Comparison of ENCODE assay signal across 8 mouse cellular contexts in the genomic region with DNA sequence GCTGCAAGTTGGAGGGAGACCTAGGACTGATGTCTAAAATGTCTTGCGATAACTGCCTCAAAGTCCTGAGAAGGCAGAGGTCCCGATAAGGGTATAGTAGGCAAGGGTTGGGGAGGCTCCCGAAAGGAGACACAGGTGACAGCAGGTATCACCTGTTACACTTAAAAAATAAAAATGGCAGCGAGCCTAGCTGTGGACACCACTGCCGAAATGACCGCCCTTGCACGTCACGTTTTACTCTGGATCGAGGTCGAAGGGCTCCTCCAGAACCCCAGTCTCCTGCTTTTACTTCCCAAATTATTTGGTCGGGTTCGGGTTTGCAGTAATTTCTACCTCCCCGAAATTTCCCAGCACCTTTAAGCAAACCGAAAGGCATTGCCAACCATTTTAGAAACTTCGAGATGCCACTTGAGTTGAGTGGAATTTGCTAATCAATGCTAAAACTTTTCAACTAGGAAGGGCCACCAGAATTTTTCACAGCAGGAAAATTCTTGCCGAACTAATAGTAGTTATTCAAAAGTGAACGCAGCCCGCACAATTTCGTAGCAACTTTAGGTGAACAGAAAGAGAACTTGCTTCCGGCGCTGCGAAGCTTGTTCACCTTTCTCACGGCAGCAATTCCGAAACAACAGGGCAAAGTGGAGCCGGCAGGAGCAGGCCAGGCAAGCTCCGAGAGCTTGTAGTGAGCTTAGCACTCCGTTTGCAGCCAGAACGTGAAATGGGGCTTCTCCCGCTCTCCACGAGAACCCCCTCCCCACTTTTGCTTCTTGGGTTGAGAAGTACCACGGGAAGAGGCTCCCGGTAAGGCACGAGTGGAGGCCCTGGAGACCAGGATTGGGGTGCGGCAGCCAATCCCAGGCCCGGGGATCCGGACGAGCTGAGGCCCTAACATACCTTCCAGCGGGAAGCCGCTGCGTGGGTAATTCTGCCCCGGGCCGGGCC. TPM values are rescaled to one million over a fixed set of nuclear protein-coding genes. Genes with fewer than 3 reads are reported as not detected.
DNase-seq lines count a peak whose midpoint lies in the region; ATAC-seq and TF ChIP-seq lines count a peak whose summit lies in the region.

No protein-coding gene starts in this region.

- under 1% methylated on average over 42 of the region's 42 CpGs for WGBS in kidney, embryonic 15.5 days
- 4% methylated on average over 42 of the region's 42 CpGs for WGBS in kidney, adult 2 months
- WGBS in neural tube, embryonic 13.5 days: under 1% methylated on average over 42 of the region's 42 CpGs

- TF ChIP-seq CTCF in kidney, adult 2 months (conservative IDR thresholded peaks at IDR 0.05; ENCODE audit: insufficient read depth, insufficient read length, low read depth, low read length): no peak

- peaks cover 19% of the 10 kb centered on the region for H3K4me1 ChIP-seq in kidney, embryonic 15.5 days
- no peaks in the 10 kb centered on the region for H3K4me1 ChIP-seq in kidney, adult 2 months (ENCODE audit: control insufficient read depth, insufficient read depth, low read length)
- H3K4me1 ChIP-seq in neural tube, embryonic 13.5 days (replicated peaks): peaks cover 62% of the 10 kb centered on the region

- H3K4me2 ChIP-seq in kidney, embryonic 15.5 days: peak overlapping the region; percentile 54
- peak overlapping the region; percentile 74 for H3K4me2 ChIP-seq in neural tube, embryonic 13.5 days

- no peak for DNase-seq in kidney, adult 2 months
- DNase-seq in embryo, embryonic 11 days: peak; percentile 57
- no peak for DNase-seq in left cerebral cortex, adult 18-20 months (ENCODE audit: low spot score in 2 of 2)
- DNase-seq in T-cell, adult 2 months (ENCODE audit: low spot score): no peak

- H3K9ac ChIP-seq in kidney, embryonic 15.5 days: no peak overlapping the region
- H3K9ac ChIP-seq in neural tube, embryonic 13.5 days: peak overlapping the region; percentile 67

- no peaks in the 10 kb centered on the region for H3K9me3 ChIP-seq in kidney, embryonic 15.5 days (replicated peaks)
- H3K9me3 ChIP-seq in neural tube, embryonic 13.5 days: no peaks in the 10 kb centered on the region

- peak overlapping the region; percentile 25 for H3K4me3 ChIP-seq in kidney, embryonic 15.5 days (replicated peaks)
- no peak overlapping the region for H3K4me3 ChIP-seq in kidney, adult 2 months (ENCODE audit: insufficient read depth, low read depth, low read length)
- H3K4me3 ChIP-seq in neural tube, embryonic 13.5 days: peak overlapping the region; percentile 46

- no peak for TF ChIP-seq POLR2A in kidney, adult 2 months (IDR thresholded peaks at IDR 0.05; ENCODE audit: low read depth, low read length)

- H3K27me3 ChIP-seq in kidney, embryonic 15.5 days: peaks cover 100% of the 10 kb centered on the region
- peaks cover 15% of the 10 kb centered on the region; the same call in 1 of the 2 replicates for H3K27me3 ChIP-seq in kidney, adult 2 months (replicated peaks; ENCODE audit: control insufficient read depth, insufficient read depth, low read length)
- H3K27me3 ChIP-seq in neural tube, embryonic 13.5 days: peaks cover 96% of the 10 kb centered on the region

- no peaks in the 10 kb centered on the region for H3K36me3 ChIP-seq in kidney, embryonic 15.5 days
- no peaks in the 10 kb centered on the region for H3K36me3 ChIP-seq in kidney, adult 2 months (ENCODE audit: control insufficient read depth, insufficient read depth, low read length)
- no peaks in the 10 kb centered on the region for H3K36me3 ChIP-seq in neural tube, embryonic 13.5 days

- ATAC-seq in kidney, embryonic 15.5 days (replicated peaks; ENCODE audit: low FRiP score): 0 out of 2 replicates have a peak, but pooled peaks have one; percentile 13
- peak; percentile 5 for ATAC-seq in inflammation-experienced regulatory T-cells, adult 6 months
- no peak; the same call in 1 of the 2 replicates for ATAC-seq in neural tube, embryonic 13.5 days (ENCODE audit: low read depth)
- no peak for ATAC-seq in cerebellum, adult (ENCODE audit: insufficient number of reproducible peaks, low FRiP score, low TSS enrichment)

- no peak overlapping the region for H3K27ac ChIP-seq in kidney, embryonic 15.5 days
- H3K27ac ChIP-seq in kidney, adult 2 months (ENCODE audit: insufficient read depth, low read depth, low read length): no peak overlapping the region
- H3K27ac ChIP-seq in neural tube, embryonic 13.5 days (replicated peaks): peak overlapping the region; percentile 80

RNA-seq across cellular contexts. Expression of a gene that starts 0.9 kb away (rescaled TPM):
- 0.12 TPM in 1 of 2 replicates, not detected in the other for polyA plus RNA-seq in kidney, embryonic 15.5 days (2015; fragmentation: Nextera tagmentation; extraction: Ambion mirVana)
- polyA plus RNA-seq in kidney, adult 2 months (2012; rRNA removed): 0.08 TPM in 1 of 2 replicates, not detected in the other
- polyA plus RNA-seq in inflammation-experienced regulatory T-cells, adult 6 months (2017; shearing (Covaris generic)): not detected
- 12.9 and 17.0 TPM in 2 replicates for polyA plus RNA-seq in neural tube, embryonic 13.5 days (2015; fragmentation: Nextera tagmentation; extraction: Ambion mirVana)
- total RNA-seq in left cerebral cortex, adult 18-20 months (2021): not detected

Comparison
In these comparisons a context has a peak if more than half of its experiments do, and no peak if none do; other contexts are left out.
1. ATAC-seq: peak in kidney, embryonic 15.5 days (single experiment) and inflammation-experienced regulatory T-cells, adult 6 months (single experiment); none in neural tube, embryonic 13.5 days (single experiment) and cerebellum, adult (single experiment).
2. RNA of a gene that starts 0.9 kb away (polyA plus RNA-seq): 12.9 to 17.0 TPM in neural tube, embryonic 13.5 days; 0.08 TPM in kidney, adult 2 months, not detected in inflammation-experienced regulatory T-cells, adult 6 months and 0.12 TPM in kidney, embryonic 15.5 days; every median in the first group is over 10 times any median in the second.